ENCODE assay signal across 23 mouse cellular contexts in the genomic region with DNA sequence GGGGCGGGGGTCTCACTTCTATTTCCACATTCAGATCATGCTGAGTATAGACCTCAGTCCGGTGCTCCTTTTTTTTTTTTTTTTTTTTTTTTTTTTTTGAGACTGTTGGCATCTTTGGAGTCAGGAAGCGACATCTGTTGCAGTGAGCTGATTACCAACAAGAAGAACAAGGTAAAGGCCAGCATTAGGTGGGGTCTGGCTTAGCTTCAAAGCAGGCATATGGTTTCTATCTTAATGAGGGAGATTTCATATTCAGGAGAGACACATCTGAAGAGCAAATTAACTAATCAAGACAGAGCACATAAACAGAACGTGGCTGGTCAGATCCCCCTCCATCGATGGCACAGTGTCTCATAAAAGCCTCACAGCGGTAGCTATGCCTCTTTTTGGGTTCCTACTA.
DNase-seq lines count a peak whose midpoint lies in the region; ATAC-seq and TF ChIP-seq lines count a peak whose summit lies in the region.
"Had no signal": no experiment of that assay in that cellular context is flagged by ENCODE, and none has a peak within 500 bp of the region (broad histone marks: within the 10 kb centered on the region; RNA-seq: fewer than 3 reads in every experiment).

No protein-coding gene starts in this region.

- H3K27ac ChIP-seq in forebrain, embryonic 13.5 days: no peak overlapping the region
- H3K27ac ChIP-seq in forebrain, embryonic 11.5 days (ENCODE audit: low read depth, low read length): no peak overlapping the region
- H3K27ac ChIP-seq in midbrain, postnatal 0 days (ENCODE audit: low read depth, low read length): no peak overlapping the region
- no peak overlapping the region for H3K27ac ChIP-seq in midbrain, embryonic 15.5 days
- H3K27ac ChIP-seq in limb, embryonic 10.5 days: 0 out of 2 replicates have a peak overlapping the region, but pooled peaks have one; percentile 64
- H3K27ac ChIP-seq: embryonic facial prominence, embryonic 10.5 days; embryonic facial prominence, embryonic 13.5 days; heart, adult 2 months; heart, embryonic 10.5 days; hindbrain, embryonic 12.5 days; hindbrain, embryonic 15.5 days had no signal

- no peak overlapping the region for H3K4me3 ChIP-seq in forebrain, embryonic 13.5 days
- H3K4me3 ChIP-seq in forebrain, embryonic 11.5 days (ENCODE audit: low read depth, low read length): no peak overlapping the region
- no peak overlapping the region for H3K4me3 ChIP-seq in midbrain, postnatal 0 days (ENCODE audit: low read depth, low read length)
- H3K4me3 ChIP-seq in midbrain, embryonic 15.5 days: no peak overlapping the region
- no peak overlapping the region for H3K4me3 ChIP-seq in limb, embryonic 10.5 days
- H3K4me3 ChIP-seq: embryonic facial prominence, embryonic 10.5 days; embryonic facial prominence, embryonic 13.5 days; erythroblast, embryonic 14.5 days; heart, adult 2 months; heart, embryonic 10.5 days; hindbrain, embryonic 12.5 days; hindbrain, embryonic 15.5 days had no signal

- no peak for TF ChIP-seq CTCF in midbrain, postnatal 0 days (IDR thresholded peaks at IDR 0.05)

- H3K9ac ChIP-seq in forebrain, embryonic 13.5 days: no peak overlapping the region
- H3K9ac ChIP-seq in forebrain, embryonic 11.5 days (ENCODE audit: low read length): no peak overlapping the region
- H3K9ac ChIP-seq in midbrain, postnatal 0 days (replicated peaks; ENCODE audit: low read length, poor library complexity, severe bottlenecking): no peak overlapping the region
- no peak overlapping the region for H3K9ac ChIP-seq in midbrain, embryonic 15.5 days
- H3K9ac ChIP-seq: embryonic facial prominence, embryonic 13.5 days; hindbrain, embryonic 12.5 days; hindbrain, embryonic 15.5 days had no signal

- H3K4me2 ChIP-seq in forebrain, embryonic 13.5 days: no peak overlapping the region
- no peak overlapping the region for H3K4me2 ChIP-seq in forebrain, embryonic 11.5 days (ENCODE audit: low read depth, low read length, severe bottlenecking)
- no peak overlapping the region for H3K4me2 ChIP-seq in midbrain, postnatal 0 days (ENCODE audit: low read depth, low read length, poor library complexity, severe bottlenecking)
- H3K4me2 ChIP-seq in midbrain, embryonic 15.5 days: no peak overlapping the region
- H3K4me2 ChIP-seq: embryonic facial prominence, embryonic 13.5 days; hindbrain, embryonic 12.5 days; hindbrain, embryonic 15.5 days had no signal

- 70% methylated on average over 6 of the region's 6 CpGs for WGBS in forebrain, embryonic 13.5 days
- 81% methylated on average over 6 of the region's 6 CpGs for WGBS in forebrain, embryonic 11.5 days
- WGBS in midbrain, postnatal 0 days: 78% methylated on average over 6 of the region's 6 CpGs
- WGBS in midbrain, embryonic 15.5 days: 74% methylated on average over 6 of the region's 6 CpGs
- 70% methylated on average over 6 of the region's 6 CpGs for WGBS in limb, embryonic 10.5 days

- no peaks in the 10 kb centered on the region for H3K36me3 ChIP-seq in forebrain, embryonic 13.5 days (ENCODE audit: poor library complexity, severe bottlenecking)
- H3K36me3 ChIP-seq in forebrain, embryonic 11.5 days (ENCODE audit: control insufficient read depth, insufficient read depth, low read length): no peaks in the 10 kb centered on the region
- H3K36me3 ChIP-seq in midbrain, postnatal 0 days (ENCODE audit: insufficient read depth, low read length): no peaks in the 10 kb centered on the region
- no peaks in the 10 kb centered on the region for H3K36me3 ChIP-seq in midbrain, embryonic 15.5 days (replicated peaks)
- H3K36me3 ChIP-seq in limb, embryonic 10.5 days: no peaks in the 10 kb centered on the region
- H3K36me3 ChIP-seq: embryonic facial prominence, embryonic 10.5 days; embryonic facial prominence, embryonic 13.5 days; heart, embryonic 10.5 days; hindbrain, embryonic 12.5 days; hindbrain, embryonic 15.5 days had no signal

- ATAC-seq in forebrain, embryonic 13.5 days: peak; percentile 16; the same call in 1 of the 2 replicates
- ATAC-seq in forebrain, embryonic 11.5 days (replicated peaks; ENCODE audit: low FRiP score): no peak
- ATAC-seq in midbrain, postnatal 0 days (ENCODE audit: low FRiP score): no peak
- no peak for ATAC-seq in midbrain, embryonic 15.5 days (replicated peaks)
- ATAC-seq: CD4-positive, CD25-positive, alpha-beta regulatory T cell, adult 4 months; intestine, postnatal 0 days had no signal

- peak; percentile 27 for DNase-seq in cerebellum, adult 9-10 months
- DNase-seq in cerebellum, postnatal 4 days (ENCODE audit: low spot score in 2 of 2): no peak
- DNase-seq in forebrain, embryonic 11.5 days (ENCODE audit: low spot score): no peak
- DNase-seq in midbrain, postnatal 0 days (ENCODE audit: low spot score): peak; percentile 3
- no peak for DNase-seq in limb, embryonic 10.5 days (ENCODE audit: low spot score)
- DNase-seq in embryo, embryonic 10.5 days (ENCODE audit: low spot score): no peak
- DNase-seq: adrenal gland, adult 2 months; adrenal gland, postnatal 14 days; embryo, embryonic 11 days; gastrocnemius, postnatal 10 days; gastrocnemius, postnatal 36 days; heart, adult 2 months; kidney, adult 2 months had no signal

- no peaks in the 10 kb centered on the region for H3K27me3 ChIP-seq in forebrain, embryonic 13.5 days
- no peaks in the 10 kb centered on the region for H3K27me3 ChIP-seq in forebrain, embryonic 11.5 days (ENCODE audit: control insufficient read depth, insufficient read depth, low read length)
- no peaks in the 10 kb centered on the region for H3K27me3 ChIP-seq in midbrain, postnatal 0 days (ENCODE audit: insufficient read depth, low read length)
- no peaks in the 10 kb centered on the region for H3K27me3 ChIP-seq in midbrain, embryonic 15.5 days (replicated peaks)
- no peaks in the 10 kb centered on the region for H3K27me3 ChIP-seq in limb, embryonic 10.5 days (ENCODE audit: low read depth, poor library complexity, severe bottlenecking)
- H3K27me3 ChIP-seq: hindbrain, embryonic 12.5 days; hindbrain, embryonic 15.5 days had no signal

- no peaks in the 10 kb centered on the region for H3K9me3 ChIP-seq in forebrain, embryonic 13.5 days (replicated peaks)
- no peaks in the 10 kb centered on the region for H3K9me3 ChIP-seq in forebrain, embryonic 11.5 days (ENCODE audit: control insufficient read depth, low read length)
- no peaks in the 10 kb centered on the region for H3K9me3 ChIP-seq in midbrain, postnatal 0 days (ENCODE audit: low read length)
- H3K9me3 ChIP-seq in midbrain, embryonic 15.5 days: no peaks in the 10 kb centered on the region
- H3K9me3 ChIP-seq in limb, embryonic 10.5 days (replicated peaks): no peaks in the 10 kb centered on the region
- H3K9me3 ChIP-seq: embryonic facial prominence, embryonic 10.5 days; embryonic facial prominence, embryonic 13.5 days; heart, embryonic 10.5 days; hindbrain, embryonic 12.5 days; hindbrain, embryonic 15.5 days had no signal

- peaks cover 20% of the 10 kb centered on the region for H3K4me1 ChIP-seq in forebrain, embryonic 13.5 days
- H3K4me1 ChIP-seq in forebrain, embryonic 11.5 days (replicated peaks; ENCODE audit: control insufficient read depth, insufficient read depth, low read length): no peaks in the 10 kb centered on the region
- H3K4me1 ChIP-seq in midbrain, postnatal 0 days (ENCODE audit: insufficient read depth, low read length): no peaks in the 10 kb centered on the region
- no peaks in the 10 kb centered on the region for H3K4me1 ChIP-seq in midbrain, embryonic 15.5 days
- peaks cover 36% of the 10 kb centered on the region for H3K4me1 ChIP-seq in limb, embryonic 10.5 days
- H3K4me1 ChIP-seq: heart, embryonic 10.5 days; hindbrain, embryonic 12.5 days; hindbrain, embryonic 15.5 days had no signal

Comparison
In these comparisons a context has a peak if more than half of its experiments do, and no peak if none do; other contexts are left out.
1. DNase-seq: peak in cerebellum, adult 9-10 months (single experiment) and midbrain, postnatal 0 days (single experiment); none in cerebellum, postnatal 4 days (0 of 2), forebrain, embryonic 11.5 days (single experiment), limb, embryonic 10.5 days (single experiment) and embryo, embryonic 10.5 days (single experiment).